Mouse (Mus musculus): ENCODE results near the gene Nat8f5. TPM values are rescaled to one million over a fixed set of nuclear protein-coding genes. Genes with fewer than 3 reads are reported as not detected.
"Not testable (repeated sequence)": the region's sequence is repeated elsewhere in the genome, so short reads cannot be mapped to it uniquely, and the experiment has no call there.

Nat8f5 gene
- 0.18 TPM in 1 of 2 replicates, not detected in the other for polyA plus RNA-seq (2012; rRNA removed)
- polyA plus RNA-seq (2014; fragmentation: Nextera tagmentation; extraction: Ambion mirVana) = not detected in 2 replicates

- no peak for ATAC-seq (ENCODE audit: low FRiP score, low read depth)
- TF ChIP-seq POLR2A (IDR thresholded peaks at IDR 0.05; ENCODE audit: borderline replicate concordance, extremely low read depth, insufficient read depth, insufficient read length) = no peak
- 87% methylated on average over 5 of the region's 5 CpGs for WGBS
These were observed at the start of gene Nat8f5, which contains the start of gene Nat8f6 for GRCm38 (mm10) chr6:85820837-85821236. Gene Nat8f5, minus strand, starts transcription at chr6:85820972. Gene Nat8f6, minus strand, starts transcription at chr6:85820954.

GRCm38 (mm10) chr6:85869006-85869405 lies 48.2 kb upstream of the Nat8f5 start, which contains the start of gene Nat8f2:
Gene Nat8f2, minus strand, starts transcription at chr6:85869158.
- H3K4me1 ChIP-seq (ENCODE audit: control insufficient read depth, insufficient read depth, low read length); H3K27ac ChIP-seq (replicated peaks; ENCODE audit: low read depth, low read length); H3K27me3 ChIP-seq (ENCODE audit: control insufficient read depth, insufficient read depth, low read length); H3K4me3 ChIP-seq (replicated peaks; ENCODE audit: low read length); H3K9ac ChIP-seq (ENCODE audit: low read depth, low read length, severe bottlenecking); H3K9me3 ChIP-seq (ENCODE audit: control insufficient read depth, low read length); H3K36me3 ChIP-seq (ENCODE audit: control insufficient read depth, insufficient read depth, low read length); ATAC-seq (ENCODE audit: low FRiP score, low read depth); DNase-seq (ENCODE audit: low spot score); H3K4me2 ChIP-seq (replicated peaks; ENCODE audit: low read depth, low read length, severe bottlenecking): not testable (repeated sequence)
- 73% methylated on average over 5 of the region's 5 CpGs for WGBS

More at GRCm38 (mm10) chr6:85820837-85821236, at the start of gene Nat8f5, which contains the start of gene Nat8f6:
- Histone ChIP-seq H3K9me3 (ENCODE audit: control insufficient read depth, low read length) (no peaks in the 10 kb centered on the region), H3K4me2 (replicated peaks; ENCODE audit: low read depth, low read length, severe bottlenecking) (no peak within 1 kb of the TSS), H3K27ac (replicated peaks; ENCODE audit: low read depth, low read length) (no peak within 1 kb of the TSS), H3K9ac (ENCODE audit: low read depth, low read length, severe bottlenecking) (no peak within 1 kb of the TSS), H3K27me3 (ENCODE audit: control insufficient read depth, insufficient read depth, low read length) (no peaks in the 10 kb centered on the region), H3K4me1 (ENCODE audit: control insufficient read depth, insufficient read depth, low read length) (no peaks in the 10 kb centered on the region), H3K4me3 (replicated peaks; ENCODE audit: low read length) (no peak within 1 kb of the TSS), H3K36me3 (ENCODE audit: control insufficient read depth, insufficient read depth, low read length) (no peaks in the 10 kb centered on the region)
- no peak for DNase-seq (ENCODE audit: low spot score)

DNA sequence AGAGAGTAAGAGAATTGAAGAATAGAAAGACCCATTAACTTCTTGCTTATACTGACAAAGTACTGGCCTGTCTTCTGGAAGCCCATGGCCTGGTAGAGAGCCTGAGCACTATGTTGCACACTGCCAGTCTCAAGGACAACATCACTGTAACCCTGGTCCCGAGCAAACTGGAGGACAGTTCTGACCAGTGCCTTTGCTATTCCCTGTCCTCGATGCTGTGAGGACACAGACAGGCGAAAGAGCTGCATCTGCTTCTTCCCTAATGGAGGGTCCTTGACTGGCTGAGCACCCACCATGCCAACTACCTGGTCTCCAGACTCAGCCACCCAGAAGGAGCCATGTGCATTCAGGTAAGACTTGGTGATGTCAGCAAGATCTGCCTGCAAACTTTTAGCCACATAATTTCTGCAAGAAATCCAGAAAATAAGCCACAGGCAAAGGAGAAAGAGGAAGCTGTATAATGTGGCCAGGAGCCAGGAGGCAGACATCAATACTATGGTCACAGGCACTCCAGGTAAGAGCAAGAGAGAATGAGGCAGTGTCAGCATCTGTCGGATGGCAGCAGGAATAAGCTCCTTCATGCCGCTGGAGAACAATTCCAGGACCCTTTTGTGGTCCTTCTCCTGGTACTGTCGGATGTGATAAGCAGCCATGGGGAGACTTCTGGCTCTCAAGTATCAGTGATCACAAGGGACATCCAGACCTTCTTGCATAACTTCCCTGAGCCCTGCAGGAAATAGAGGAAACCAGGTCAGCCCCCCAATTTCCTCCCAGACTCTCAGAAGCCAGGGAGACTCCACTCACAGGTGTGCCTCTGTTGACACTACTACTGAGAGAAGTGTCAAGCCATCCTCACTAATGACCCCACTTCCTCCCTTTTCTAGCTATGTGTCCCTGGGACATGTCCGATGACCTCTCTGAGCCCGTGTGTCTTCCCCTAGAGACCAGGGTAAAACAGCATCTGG lies 47.2 kb upstream of the Nat8f5 start:
- no peak for ATAC-seq (ENCODE audit: low FRiP score, low read depth)

GRCm38 (mm10) chr6:85866995-85867394 lies 46.2 kb upstream of the Nat8f5 start:
- H3K36me3 ChIP-seq (ENCODE audit: control insufficient read depth, insufficient read depth, low read length) = not testable (repeated sequence)

More for the DNA sequence above, 47.2 kb upstream of the Nat8f5 start:
- TF ChIP-seq POLR2A (IDR thresholded peaks at IDR 0.05; ENCODE audit: borderline replicate concordance, extremely low read depth, insufficient read depth, insufficient read length) = no peak
- no peaks in the 10 kb centered on the region for H3K36me3 ChIP-seq (ENCODE audit: control insufficient read depth, insufficient read depth, low read length)
- WGBS = 77% methylated on average over 8 of the region's 8 CpGs
- no peak overlapping the region for H3K27ac ChIP-seq (replicated peaks; ENCODE audit: low read depth, low read length)
- H3K9me3 ChIP-seq (ENCODE audit: control insufficient read depth, low read length) = no peaks in the 10 kb centered on the region
- H3K4me2 ChIP-seq (replicated peaks; ENCODE audit: low read depth, low read length, severe bottlenecking) = no peak overlapping the region
- DNase-seq (ENCODE audit: low spot score) = no peak
- H3K27me3 ChIP-seq (ENCODE audit: control insufficient read depth, insufficient read depth, low read length) = no peaks in the 10 kb centered on the region
- H3K4me1 ChIP-seq (ENCODE audit: control insufficient read depth, insufficient read depth, low read length) = no peaks in the 10 kb centered on the region
- H3K9ac ChIP-seq (ENCODE audit: low read depth, low read length, severe bottlenecking) = no peak overlapping the region
- H3K4me3 ChIP-seq (replicated peaks; ENCODE audit: low read length) = no peak overlapping the region

GRCm38 (mm10) chr6:85866166-85866565 lies 45.4 kb upstream of the Nat8f5 start:
- ATAC-seq (ENCODE audit: low FRiP score, low read depth); H3K27me3 ChIP-seq (ENCODE audit: control insufficient read depth, insufficient read depth, low read length); H3K9ac ChIP-seq (ENCODE audit: low read depth, low read length, severe bottlenecking); H3K27ac ChIP-seq (replicated peaks; ENCODE audit: low read depth, low read length); H3K9me3 ChIP-seq (ENCODE audit: control insufficient read depth, low read length); H3K4me1 ChIP-seq (ENCODE audit: control insufficient read depth, insufficient read depth, low read length); DNase-seq (ENCODE audit: low spot score); H3K4me2 ChIP-seq (replicated peaks; ENCODE audit: low read depth, low read length, severe bottlenecking); H3K36me3 ChIP-seq (ENCODE audit: control insufficient read depth, insufficient read depth, low read length); H3K4me3 ChIP-seq (replicated peaks; ENCODE audit: low read length): not testable (repeated sequence)
- 85% methylated on average over 3 of the region's 3 CpGs for WGBS

More at GRCm38 (mm10) chr6:85866995-85867394, 46.2 kb upstream of the Nat8f5 start:
- not testable (repeated sequence) for H3K9ac ChIP-seq (ENCODE audit: low read depth, low read length, severe bottlenecking); H3K27ac ChIP-seq (replicated peaks; ENCODE audit: low read depth, low read length); H3K4me3 ChIP-seq (replicated peaks; ENCODE audit: low read length); DNase-seq (ENCODE audit: low spot score); H3K4me2 ChIP-seq (replicated peaks; ENCODE audit: low read depth, low read length, severe bottlenecking); H3K27me3 ChIP-seq (ENCODE audit: control insufficient read depth, insufficient read depth, low read length); ATAC-seq (ENCODE audit: low FRiP score, low read depth); H3K4me1 ChIP-seq (ENCODE audit: control insufficient read depth, insufficient read depth, low read length); H3K9me3 ChIP-seq (ENCODE audit: control insufficient read depth, low read length)
- 84% methylated on average over 1 of the region's 1 CpGs for WGBS

DNA sequence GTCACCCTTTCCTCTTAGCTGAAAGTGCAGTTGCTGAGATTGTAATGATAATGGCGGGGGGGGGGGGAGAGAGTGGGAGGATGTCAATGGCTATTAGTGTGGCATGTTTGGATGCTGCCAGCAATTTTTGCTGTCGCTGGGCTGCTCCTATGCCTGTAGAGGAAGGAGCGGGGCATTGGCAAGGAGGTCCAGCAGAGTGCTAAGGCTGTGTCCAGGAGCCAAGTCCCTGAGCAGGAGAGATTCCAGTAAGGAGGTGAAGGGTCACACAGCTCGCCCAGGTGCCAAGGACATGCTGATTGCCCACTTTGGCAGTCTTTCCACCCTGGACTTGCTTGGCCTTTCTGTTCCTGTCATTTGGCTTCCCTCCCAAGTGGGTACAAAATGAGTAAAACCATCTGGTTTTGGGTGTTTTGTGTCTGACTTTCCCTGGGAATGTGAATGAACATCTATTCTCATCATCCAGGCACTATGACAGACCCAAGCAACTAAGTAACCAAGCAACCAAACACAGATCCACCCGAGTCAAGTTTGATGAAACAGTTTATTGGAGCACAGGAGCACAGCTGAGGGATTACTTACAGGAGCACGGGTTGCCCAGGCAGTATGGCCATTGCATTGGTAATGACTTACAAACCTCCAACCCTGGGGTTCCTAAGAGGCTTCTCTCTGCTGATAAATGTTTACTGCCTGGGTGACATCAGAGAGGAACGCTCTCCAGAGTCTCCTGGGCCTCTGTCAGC lies 44.3 kb upstream of the Nat8f5 start:
- not testable (repeated sequence) for H3K9ac ChIP-seq (ENCODE audit: low read depth, low read length, severe bottlenecking); H3K27ac ChIP-seq (replicated peaks; ENCODE audit: low read depth, low read length); H3K27me3 ChIP-seq (ENCODE audit: control insufficient read depth, insufficient read depth, low read length); ATAC-seq (ENCODE audit: low FRiP score, low read depth); H3K4me1 ChIP-seq (ENCODE audit: control insufficient read depth, insufficient read depth, low read length); H3K4me3 ChIP-seq (replicated peaks; ENCODE audit: low read length); H3K4me2 ChIP-seq (replicated peaks; ENCODE audit: low read depth, low read length, severe bottlenecking); H3K36me3 ChIP-seq (ENCODE audit: control insufficient read depth, insufficient read depth, low read length); H3K9me3 ChIP-seq (ENCODE audit: control insufficient read depth, low read length); DNase-seq (ENCODE audit: low spot score)
- WGBS = 69% methylated on average over 4 of the region's 7 CpGs
